Mouse (Mus musculus) hindbrain, embryonic 15.5 days (tissue): ENCODE measurements around the gene Gm16253. TPM values are rescaled to one million over a fixed set of nuclear protein-coding genes. Genes with fewer than 3 reads are reported as not detected.

Experiments
- ATAC-seq: fragments of 200-750 bp; cut with Nextera tagmentation; 2 replicates; pipeline ENCODE4 v1.8.0; 2017; ENCODE audit warnings: low read depth, moderate number of reproducible peaks, moderate TSS enrichment; ENCODE audit not compliant: low FRiP score
- H3K27ac ChIP-seq: fragments of 300-500 bp; sonication (generic); replicated peaks from 2 replicates; pipeline ENCODE4 v1.5.1; 2015; ENCODE audit warnings: mild to moderate bottlenecking, inconsistent platforms
- H3K27me3 ChIP-seq: fragments of 300-500 bp; sonication (generic); 2 replicates; pipeline ENCODE4 v1.6.1; 2015; ENCODE audit warnings: control low read depth, inconsistent platforms
- H3K36me3 ChIP-seq: fragments of 300-500 bp; sonication (generic); 2 replicates; pipeline ENCODE4 v1.6.1; 2015; ENCODE audit warnings: control low read depth, inconsistent platforms
- H3K4me1 ChIP-seq: fragments of 300-500 bp; sonication (generic); replicated peaks from 2 replicates; pipeline ENCODE4 v1.6.1; 2015; ENCODE audit warnings: control low read depth, inconsistent platforms
- H3K4me2 ChIP-seq: fragments of 300-500 bp; sonication (generic); 2 replicates; pipeline ENCODE4 v1.6.1; 2015; ENCODE audit warnings: moderate library complexity, mild to moderate bottlenecking, inconsistent platforms
- H3K4me3 ChIP-seq: fragments of 300-500 bp; sonication (generic); 2 replicates; pipeline ENCODE4 v1.5.1; 2015; ENCODE audit warnings: mild to moderate bottlenecking, inconsistent platforms
- H3K9ac ChIP-seq: fragments of 300-500 bp; sonication (generic); 2 replicates; pipeline ENCODE4 v1.6.1; 2015; ENCODE audit warnings: inconsistent platforms
- H3K9me3 ChIP-seq: fragments of 300-500 bp; sonication (generic); 2 replicates; pipeline ENCODE4 v1.6.1; 2016; ENCODE audit warnings: control low read depth, inconsistent platforms
- WGBS: fragments of 180-500 bp; shearing (Covaris S2); methylation state at CpG from one replicate; pipeline ENCODE4 v1.1.7; 2015; 5-methylcytosine and 5-hydroxymethylcytosine counted together
- polyA plus RNA-seq: library from polyadenylated mRNA; unstranded; fragments of >200 nt; fragmentation: Nextera tagmentation; extraction: Ambion mirVana; gene quantifications from 2 replicates; pipeline ENCODE4 v1.2.1, GENCODE M21; 2015

Gm16253 gene
- polyA plus RNA-seq, 1 experiment from 2014 or later, result 2.2 TPM

DNA sequence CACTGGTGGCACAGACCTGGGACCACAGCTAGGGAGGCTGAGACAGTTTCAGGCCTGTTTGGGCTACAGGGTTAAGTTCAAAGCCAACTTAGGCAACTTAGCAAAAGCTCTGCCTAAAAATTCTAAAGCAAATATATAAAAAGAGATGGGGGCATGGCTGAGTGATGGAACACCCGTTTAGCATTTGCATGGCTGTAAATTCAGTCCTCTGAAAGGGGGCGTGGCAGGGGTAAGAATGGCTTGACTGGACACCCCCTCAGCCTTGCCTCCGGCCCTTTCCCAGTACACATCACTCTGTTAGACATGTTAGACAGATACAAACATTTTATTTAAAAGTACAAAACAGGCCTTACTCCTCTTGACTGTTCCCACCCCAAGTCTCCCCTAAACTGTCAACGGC, 782 bp downstream of the Gm16253 start:
- no peak overlapping the region for H3K4me3 ChIP-seq
- no peak overlapping the region for H3K9ac ChIP-seq
- peak overlapping the region; percentile 78; the same call in 1 of the 2 replicates for H3K27ac ChIP-seq
- H3K4me2 ChIP-seq, result no peak overlapping the region
- no peaks in the 10 kb centered on the region for H3K9me3 ChIP-seq
- 63% methylated on average over 4 of the region's 4 CpGs for WGBS
- H3K27me3 ChIP-seq, result no peaks in the 10 kb centered on the region
- H3K36me3 ChIP-seq, result no peaks in the 10 kb centered on the region
- peaks cover 27% of the 10 kb centered on the region for H3K4me1 ChIP-seq
- no peak for ATAC-seq

- Histone ChIP-seq H3K9ac (no peak overlapping the region), H3K27me3 (no peaks in the 10 kb centered on the region), H3K27ac (no peak overlapping the region), H3K4me2 (no peak overlapping the region), H3K9me3 (no peaks in the 10 kb centered on the region), H3K4me3 (no peak overlapping the region), H3K4me1 (peaks cover 27% of the 10 kb centered on the region), H3K36me3 (no peaks in the 10 kb centered on the region)
- no peak for ATAC-seq
- 81% methylated on average over 12 of the region's 12 CpGs for WGBS
Observed at GRCm38 (mm10) chr3:96578561-96579238, 1.9 kb downstream of the Gm16253 start.

- H3K4me1 ChIP-seq, result peaks cover 27% of the 10 kb centered on the region
- H3K36me3 ChIP-seq, result no peaks in the 10 kb centered on the region
- ATAC-seq, result no peak
- 82% methylated on average over 4 of the region's 4 CpGs for WGBS
- no peaks in the 10 kb centered on the region for H3K27me3 ChIP-seq
- no peak overlapping the region; the same call in 1 of the 2 replicates for H3K4me2 ChIP-seq
- H3K27ac ChIP-seq, result no peak overlapping the region
- no peak overlapping the region for H3K4me3 ChIP-seq
- H3K9me3 ChIP-seq, result no peaks in the 10 kb centered on the region
- H3K9ac ChIP-seq, result no peak overlapping the region
Observed at GRCm38 (mm10) chr3:96579239-96579750, 2.5 kb downstream of the Gm16253 start.

DNA sequence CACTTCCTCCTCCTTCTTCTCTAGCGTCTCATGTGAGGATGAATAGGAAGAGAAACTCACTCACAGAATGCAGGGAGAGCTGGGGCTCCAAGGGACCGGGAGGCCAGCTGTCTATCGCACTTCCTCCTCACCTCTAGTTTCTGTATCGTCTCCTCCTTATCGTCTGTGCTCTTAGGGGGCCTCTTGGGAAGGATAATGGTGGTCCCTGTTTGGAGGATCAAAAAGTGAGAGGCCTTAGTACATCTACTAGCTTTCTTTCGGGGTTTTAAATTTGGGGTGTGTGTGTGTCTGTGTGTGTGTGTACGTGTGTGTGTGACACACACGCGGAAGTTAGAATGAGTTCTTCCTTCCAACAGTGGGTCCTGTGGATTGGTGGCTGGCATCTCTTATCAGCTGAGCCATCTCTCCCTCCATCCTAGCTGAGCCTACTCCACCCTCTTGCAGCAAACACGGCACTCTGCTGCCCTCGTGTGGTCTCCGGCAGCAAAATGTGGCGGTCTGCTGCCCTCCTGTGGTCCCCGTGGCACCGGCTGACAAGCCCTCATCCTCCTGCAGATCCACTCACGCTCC, 3.2 kb downstream of the Gm16253 start:
- 12% methylated on average over 16 of the region's 16 CpGs for WGBS
- Histone ChIP-seq H3K27ac (peak overlapping the region; percentile 47; the same call in 1 of the 2 replicates), H3K36me3 (no peaks in the 10 kb centered on the region), H3K9me3 (no peaks in the 10 kb centered on the region), H3K4me2 (peak overlapping the region; percentile 56), H3K9ac (peak overlapping the region; percentile 41), H3K4me1 (peaks cover 27% of the 10 kb centered on the region), H3K4me3 (peak overlapping the region; percentile 33), H3K27me3 (no peaks in the 10 kb centered on the region)
- ATAC-seq, result peak; percentile 77

DNA sequence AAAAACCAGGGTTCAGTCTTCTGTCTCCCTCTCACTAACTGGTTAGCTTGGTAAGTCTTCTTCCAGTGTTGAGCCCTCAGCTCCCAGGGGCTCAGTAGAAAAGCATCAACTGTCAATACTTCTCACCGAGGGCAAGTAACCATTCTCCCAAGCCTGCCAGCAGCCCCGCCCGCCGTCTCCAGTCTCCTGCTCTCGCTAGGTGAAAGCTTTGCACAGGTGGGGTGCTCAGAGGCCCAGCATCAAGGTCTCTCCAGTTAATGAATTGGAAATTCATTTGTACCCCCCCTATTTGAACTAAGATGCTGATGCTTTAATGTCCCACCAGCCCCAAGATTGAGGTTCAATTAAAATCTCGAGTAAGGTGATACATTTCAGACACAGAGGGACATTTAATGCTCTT, 4.4 kb downstream of the Gm16253 start:
- Histone ChIP-seq H3K4me1 (peaks cover 26% of the 10 kb centered on the region), H3K4me2 (no peak overlapping the region), H3K4me3 (no peak overlapping the region), H3K9me3 (no peaks in the 10 kb centered on the region), H3K27me3 (no peaks in the 10 kb centered on the region), H3K27ac (no peak overlapping the region), H3K36me3 (no peaks in the 10 kb centered on the region), H3K9ac (no peak overlapping the region)
- WGBS, result 50% methylated on average over 6 of the region's 6 CpGs
- ATAC-seq, result no peak

- 86% methylated on average over 16 of the region's 16 CpGs for WGBS
- no peak for ATAC-seq
- Histone ChIP-seq H3K4me1 (peaks cover 18% of the 10 kb centered on the region), H3K4me3 (no peak overlapping the region), H3K9ac (no peak overlapping the region), H3K4me2 (no peak overlapping the region), H3K27ac (no peak overlapping the region), H3K27me3 (no peaks in the 10 kb centered on the region), H3K36me3 (no peaks in the 10 kb centered on the region), H3K9me3 (no peaks in the 10 kb centered on the region)
Observed at GRCm38 (mm10) chr3:96581771-96582515, 5.2 kb downstream of the Gm16253 start.

DNA sequence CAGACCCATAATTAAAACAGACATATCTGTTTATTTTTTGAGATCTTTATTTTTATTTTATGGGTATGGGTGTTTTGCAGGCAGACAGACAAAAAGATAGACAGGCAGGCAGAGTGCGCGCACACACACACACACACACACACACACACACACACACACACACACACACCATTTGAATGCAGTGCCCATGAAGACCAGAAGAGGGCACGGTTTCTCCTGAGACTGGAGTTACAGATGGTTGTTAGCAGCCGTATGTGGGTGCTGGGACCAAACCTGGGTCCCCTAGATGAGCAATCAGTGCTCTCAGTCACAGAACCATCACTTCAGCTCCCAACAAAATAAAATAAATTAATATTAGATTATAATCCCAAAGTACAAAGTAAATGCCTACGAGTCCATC, 6.6 kb downstream of the Gm16253 start:
- Histone ChIP-seq H3K36me3 (no peaks in the 10 kb centered on the region), H3K9ac (no peak overlapping the region), H3K9me3 (no peaks in the 10 kb centered on the region), H3K27ac (no peak overlapping the region), H3K4me3 (no peak overlapping the region), H3K4me1 (peaks cover 13% of the 10 kb centered on the region), H3K27me3 (no peaks in the 10 kb centered on the region), H3K4me2 (no peak overlapping the region)
- no peak for ATAC-seq
- 89% methylated on average over 5 of the region's 5 CpGs for WGBS

DNA sequence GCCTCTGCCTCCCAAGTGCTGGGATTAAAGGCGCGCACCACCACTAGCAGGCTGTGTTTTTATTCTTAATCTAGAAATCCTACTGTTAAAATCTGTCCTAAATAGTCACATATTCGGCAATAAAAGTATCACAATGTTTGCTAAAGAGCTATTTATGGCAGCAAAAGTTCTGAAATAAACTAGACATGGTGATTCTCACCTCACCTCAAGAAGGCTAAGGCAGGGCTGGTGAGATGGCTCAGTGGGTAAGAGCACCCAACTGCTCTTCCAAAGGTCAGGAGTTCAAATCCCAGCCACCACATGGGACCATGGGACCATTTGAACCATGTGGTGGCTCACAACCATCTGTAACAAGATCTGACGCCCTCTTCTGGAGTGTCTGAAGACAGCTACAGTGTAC, 13.9 kb downstream of the Gm16253 start:
- no peak overlapping the region for H3K4me3 ChIP-seq
- WGBS, result 84% methylated on average over 4 of the region's 4 CpGs
- no peak overlapping the region for H3K4me2 ChIP-seq
- H3K27ac ChIP-seq, result no peak overlapping the region
- no peak overlapping the region for H3K9ac ChIP-seq
- H3K4me1 ChIP-seq, result peaks cover 18% of the 10 kb centered on the region
- H3K27me3 ChIP-seq, result no peaks in the 10 kb centered on the region
- H3K36me3 ChIP-seq, result no peaks in the 10 kb centered on the region
- ATAC-seq, result no peak
- H3K9me3 ChIP-seq, result no peaks in the 10 kb centered on the region

GRCm38 (mm10) chr3:96593374-96593773, 16.6 kb downstream of the Gm16253 start:
- under 1% methylated on average over 10 of the region's 10 CpGs for WGBS
- H3K4me2 ChIP-seq, result peak overlapping the region; percentile 77
- peak overlapping the region; percentile 86 for H3K27ac ChIP-seq
- H3K27me3 ChIP-seq, result no peaks in the 10 kb centered on the region
- H3K4me1 ChIP-seq, result peaks cover 44% of the 10 kb centered on the region
- no peak for ATAC-seq
- H3K36me3 ChIP-seq, result no peaks in the 10 kb centered on the region
- no peaks in the 10 kb centered on the region for H3K9me3 ChIP-seq
- peak overlapping the region; percentile 67 for H3K9ac ChIP-seq
- peak overlapping the region; percentile 72 for H3K4me3 ChIP-seq

DNA sequence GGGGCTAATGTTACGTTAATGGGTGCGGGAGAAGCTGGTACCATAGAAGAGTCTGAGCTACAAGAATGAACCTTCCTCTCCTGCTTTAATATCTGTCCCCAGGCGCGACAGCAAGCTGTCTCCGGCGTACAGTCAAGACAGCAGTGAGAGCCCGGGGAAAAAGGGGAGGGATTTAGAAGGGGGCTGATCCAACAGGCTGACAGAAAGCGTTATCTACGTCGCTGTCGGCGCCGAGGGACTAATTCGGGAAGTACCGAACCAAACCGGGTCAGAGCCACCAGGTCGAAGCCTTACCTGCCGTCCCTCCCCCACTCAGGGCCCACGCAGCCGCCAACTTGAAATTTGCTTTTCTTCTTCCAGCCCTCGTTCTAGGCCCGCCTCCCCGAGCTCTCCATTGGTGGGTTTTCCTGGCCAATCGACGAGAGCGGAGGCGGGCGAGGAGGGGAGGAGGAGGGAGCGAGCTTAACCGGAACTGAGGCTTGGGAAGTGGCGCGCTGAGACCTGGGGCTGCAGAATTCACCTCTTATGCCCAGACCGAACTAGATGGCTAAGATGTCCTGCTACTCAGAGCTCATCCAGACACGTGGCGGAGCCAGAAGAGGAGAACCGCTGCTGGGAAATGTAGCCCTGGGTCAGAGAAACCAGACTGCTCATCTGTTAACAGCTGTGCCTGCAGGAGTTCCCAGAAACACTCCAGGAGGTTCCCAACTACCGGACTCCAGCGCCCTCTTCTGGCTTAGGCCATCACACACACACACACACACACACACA, 17.2 kb downstream of the Gm16253 start, which contains the start of gene Polr3gl:
Polr3gl (minus strand) TSS at position 392 of the 771 bp plus-strand sequence.
- Histone ChIP-seq H3K36me3 (no peaks in the 10 kb centered on the region), H3K4me2 (peak within 1 kb of the TSS; percentile 77), H3K4me3 (peak within 1 kb of the TSS; percentile 72), H3K4me1 (peaks cover 50% of the 10 kb centered on the region), H3K9me3 (no peaks in the 10 kb centered on the region), H3K27me3 (no peaks in the 10 kb centered on the region), H3K9ac (peak within 1 kb of the TSS; percentile 67), H3K27ac (peak within 1 kb of the TSS; percentile 86)
- peak; percentile 86 for ATAC-seq
- WGBS, result under 1% methylated on average over 35 of the region's 38 CpGs

GRCm38 (mm10) chr3:96594851-96595250, 18.1 kb downstream of the Gm16253 start:
- H3K27ac ChIP-seq, result no peak overlapping the region
- H3K36me3 ChIP-seq, result no peaks in the 10 kb centered on the region
- no peak overlapping the region for H3K4me2 ChIP-seq
- ATAC-seq, result no peak
- WGBS, result 80% methylated on average over 5 of the region's 5 CpGs
- no peaks in the 10 kb centered on the region for H3K27me3 ChIP-seq
- no peak overlapping the region for H3K9ac ChIP-seq
- peaks cover 59% of the 10 kb centered on the region for H3K4me1 ChIP-seq
- no peak overlapping the region for H3K4me3 ChIP-seq
- H3K9me3 ChIP-seq, result no peaks in the 10 kb centered on the region
